Mouse (Mus musculus) spleen, adult 12 weeks (tissue): Measurements from ENCODE around the gene Tcaf1.

ENCODE experiments used
- DNase-seq: peaks from one replicate; pipeline ENCODE4 v3.0.0; 2022; ENCODE audit warnings: low spot score

Tcaf1 gene

DNA sequence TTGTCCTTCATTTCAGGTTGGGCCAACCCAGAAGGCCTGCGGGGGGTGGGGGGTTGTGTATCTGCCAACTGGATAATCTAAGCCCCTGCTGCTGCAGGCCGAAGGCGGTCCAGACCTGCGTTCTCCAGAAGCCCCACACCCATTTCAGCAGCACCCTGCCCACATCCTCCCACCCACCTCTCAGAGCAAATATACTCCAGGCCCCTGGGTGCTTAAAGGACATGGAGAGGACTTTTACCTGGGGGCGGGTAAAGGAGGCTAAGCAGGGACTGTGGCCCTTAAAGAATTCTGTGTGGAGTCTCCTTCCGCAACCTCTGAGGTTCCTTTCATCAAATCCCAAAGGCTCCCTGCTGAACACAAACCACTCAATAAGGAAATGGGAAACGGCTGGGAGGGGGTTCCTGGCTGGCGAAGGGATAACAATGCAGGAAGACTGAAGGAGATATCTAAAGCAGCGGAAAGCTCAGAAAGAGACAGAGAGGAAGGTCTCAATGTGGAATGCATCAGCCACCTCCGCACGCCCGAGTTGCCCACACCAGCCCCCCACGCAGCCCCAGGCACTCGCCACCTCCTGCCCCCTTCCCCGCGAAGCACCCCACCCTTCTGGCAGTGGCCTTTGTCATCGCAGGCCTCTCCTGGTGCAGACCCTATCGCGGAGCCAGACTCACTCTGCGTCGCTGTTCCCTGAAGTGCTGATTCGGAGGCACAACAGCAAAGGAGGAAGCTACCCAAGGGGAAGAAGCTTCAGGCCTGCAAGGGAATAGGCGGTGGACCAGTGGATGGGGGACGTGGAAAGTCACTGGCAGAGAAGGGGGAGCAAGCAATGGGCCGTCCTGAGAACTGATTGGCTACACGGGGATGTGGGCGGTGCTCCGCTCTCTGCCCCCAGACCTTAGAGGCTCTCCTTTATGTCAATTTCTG is at the start of gene Tcaf1:
Gene Tcaf1 (minus strand): TSS at position 798 of the 921 bp plus-strand sequence.
- no peak for DNase-seq

DNA sequence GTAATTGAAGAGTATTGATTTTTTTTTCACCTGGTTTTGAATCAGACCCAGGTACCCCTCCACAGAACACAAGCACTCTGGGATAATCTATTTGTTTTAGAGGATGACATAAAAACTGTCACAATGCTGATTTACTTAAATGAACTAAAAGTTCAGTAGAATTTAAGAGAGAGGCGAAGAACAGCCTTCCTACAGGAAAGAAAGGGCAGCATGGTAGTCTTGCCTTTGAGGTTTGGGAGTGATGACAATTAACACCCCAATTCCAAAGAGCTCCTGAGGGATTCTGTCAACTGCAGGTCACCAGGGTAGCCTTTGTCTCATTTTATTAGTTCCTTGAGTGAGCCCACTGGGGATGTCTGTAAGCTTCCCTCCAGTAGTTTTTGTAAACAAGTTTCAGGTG is 46.2 kb upstream of the Tcaf1 start, which contains the start of gene Olfr38:
Gene Olfr38 (plus strand): TSS at position 301 of the 400 bp plus-strand sequence.
- DNase-seq, result no peak

DNA sequence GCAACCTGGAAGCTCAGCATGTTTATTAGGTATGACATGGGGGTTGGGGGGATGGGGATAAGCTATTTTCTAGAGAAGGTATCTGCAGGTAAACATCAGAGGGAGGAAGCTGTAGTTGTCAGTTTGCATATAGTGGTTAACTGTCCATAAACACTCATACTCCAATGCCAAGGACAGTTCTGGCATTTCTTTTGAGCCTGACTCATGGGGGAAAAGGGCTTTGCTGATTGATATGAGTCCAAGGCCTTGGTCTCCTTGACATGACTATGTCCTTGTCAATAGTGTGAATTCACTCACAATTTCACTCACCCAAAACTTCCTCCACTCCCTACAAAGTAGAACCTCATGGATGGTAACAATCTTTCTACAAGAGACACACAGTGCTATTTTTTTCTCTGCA is 38.0 kb upstream of the Tcaf1 start:
- no peak for DNase-seq

DNA sequence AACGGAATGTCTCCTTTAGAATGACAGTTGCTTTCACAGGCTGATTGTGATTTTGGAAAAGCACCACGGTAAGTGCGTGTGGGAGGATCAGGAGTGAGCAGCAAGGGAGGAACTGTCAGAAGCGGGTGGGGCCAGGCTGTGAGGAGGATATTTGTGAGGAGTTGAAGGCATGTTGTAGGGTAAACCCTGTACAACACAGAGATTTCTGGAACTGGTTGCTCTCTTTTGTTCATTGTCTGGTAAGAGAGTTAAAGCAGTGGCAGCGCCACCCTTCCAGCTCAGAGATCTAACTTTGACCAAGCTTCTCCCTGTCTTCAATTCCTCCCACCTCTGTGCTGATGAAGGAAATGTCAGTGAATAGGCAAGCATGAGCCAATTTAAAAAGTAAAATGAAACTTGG is 32.4 kb upstream of the Tcaf1 start:
- DNase-seq, result no peak

DNA sequence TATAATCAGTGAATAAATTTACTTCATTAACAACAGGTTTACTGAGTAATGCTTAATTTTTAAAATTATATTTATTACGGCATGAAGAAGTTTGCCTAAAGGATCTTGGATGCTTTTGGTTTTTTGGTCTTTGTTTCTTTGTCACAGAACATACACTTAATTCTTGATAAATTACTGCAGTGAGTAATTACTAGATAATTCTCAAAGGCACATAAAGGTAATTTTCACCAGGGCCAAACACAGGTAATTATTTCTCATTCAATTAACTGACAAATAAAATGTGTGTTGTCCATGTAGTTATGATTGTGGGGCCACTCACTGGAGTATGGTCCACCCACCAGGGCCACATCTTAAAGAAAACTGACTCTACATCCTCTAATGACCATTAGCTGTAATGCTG is 29.2 kb upstream of the Tcaf1 start, which contains the start of gene Olfr453:
Gene Olfr453 (plus strand): TSS at position 301 of the 400 bp plus-strand sequence.
- DNase-seq, result no peak

DNA sequence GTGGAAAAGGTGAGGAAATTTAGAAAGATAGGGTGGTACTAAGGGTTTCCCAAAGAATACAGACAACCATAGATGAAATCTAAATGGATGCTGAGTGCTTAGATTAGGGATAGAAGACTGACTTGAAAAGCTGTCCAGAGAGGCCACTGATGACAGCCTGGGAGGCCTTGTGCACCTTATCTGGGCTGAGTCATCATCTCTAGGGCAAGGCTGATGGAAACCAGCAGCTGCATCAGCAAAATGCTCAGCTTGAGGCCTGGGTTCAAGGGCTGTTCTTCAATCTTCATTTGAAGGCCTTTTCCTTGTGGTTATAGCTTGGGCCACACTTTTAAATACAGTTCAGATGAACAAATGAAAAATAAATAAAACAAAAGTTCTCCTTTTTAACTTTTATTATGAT is 8.1 kb upstream of the Tcaf1 start:
- no peak for DNase-seq

DNA sequence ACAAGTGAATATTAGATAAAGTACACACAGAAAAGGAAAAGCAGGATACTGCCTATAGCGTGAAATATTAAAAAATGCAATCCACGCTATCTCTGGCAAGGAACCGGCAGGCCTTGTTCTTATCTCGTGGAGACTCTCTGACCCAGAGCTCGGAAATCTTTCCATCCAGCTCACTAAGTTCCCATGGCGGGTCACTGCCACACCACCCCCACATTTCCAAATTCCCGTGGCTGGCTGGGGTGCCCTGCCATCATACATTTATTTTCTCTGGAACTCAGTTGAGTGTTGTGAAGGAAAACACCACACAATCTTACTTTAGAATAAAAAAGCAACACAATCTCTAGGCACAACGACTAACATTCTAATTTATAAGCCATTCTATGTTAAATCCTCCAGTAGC is 4.8 kb upstream of the Tcaf1 start:
- DNase-seq, result no peak

DNA sequence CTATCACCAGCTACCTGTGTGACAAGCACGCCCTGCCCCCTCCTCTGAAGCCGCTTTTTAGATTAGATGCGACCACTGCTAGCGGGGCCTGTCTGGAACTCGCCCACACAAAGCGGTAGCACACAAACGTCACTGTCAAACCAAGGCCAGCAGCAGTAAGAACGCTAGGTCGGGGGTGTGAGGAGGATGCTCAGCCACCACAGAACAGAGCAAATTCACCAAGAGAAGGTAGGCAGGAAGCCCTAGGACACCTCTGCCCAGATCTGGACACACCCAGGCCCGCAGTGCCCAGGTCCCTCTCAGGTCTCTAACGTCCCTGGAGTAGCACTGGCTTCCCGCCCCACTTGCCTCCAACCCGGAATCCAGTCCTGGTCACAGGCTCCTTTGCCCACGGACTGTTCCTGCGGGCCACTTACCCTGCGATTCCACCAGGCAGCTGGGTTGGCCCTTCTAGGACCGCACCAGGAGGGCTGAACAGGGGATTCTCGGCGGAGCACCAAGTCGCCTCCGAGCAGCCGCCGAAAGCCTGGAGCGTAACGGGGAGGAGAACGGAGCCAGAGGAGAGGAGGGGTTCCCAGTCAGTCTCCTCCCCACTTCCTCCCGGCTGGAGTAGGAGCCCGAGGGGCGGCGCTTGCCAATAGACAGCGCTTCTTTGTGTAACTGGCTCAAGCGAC is 17.2 kb downstream of the Tcaf1 start:
- no peak for DNase-seq

DNA sequence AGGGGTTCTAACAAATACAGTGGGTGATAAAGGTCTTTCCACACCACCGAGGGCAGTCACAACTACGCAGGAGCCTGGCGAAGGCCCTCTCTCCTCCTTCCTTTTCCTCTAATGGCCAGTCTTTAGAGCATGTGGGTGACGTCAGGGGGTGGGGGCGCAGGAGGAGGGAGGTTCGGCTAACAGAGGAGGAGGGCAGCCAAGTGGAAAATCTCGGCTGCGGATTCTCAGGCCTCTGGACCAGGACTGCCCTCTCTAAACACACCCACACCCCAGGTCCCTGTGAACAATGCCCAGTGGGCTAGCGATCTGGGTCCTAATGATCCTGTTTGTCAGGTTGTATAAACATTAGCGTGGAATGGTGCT is 17.8 kb downstream of the Tcaf1 start:
- no peak for DNase-seq

DNA sequence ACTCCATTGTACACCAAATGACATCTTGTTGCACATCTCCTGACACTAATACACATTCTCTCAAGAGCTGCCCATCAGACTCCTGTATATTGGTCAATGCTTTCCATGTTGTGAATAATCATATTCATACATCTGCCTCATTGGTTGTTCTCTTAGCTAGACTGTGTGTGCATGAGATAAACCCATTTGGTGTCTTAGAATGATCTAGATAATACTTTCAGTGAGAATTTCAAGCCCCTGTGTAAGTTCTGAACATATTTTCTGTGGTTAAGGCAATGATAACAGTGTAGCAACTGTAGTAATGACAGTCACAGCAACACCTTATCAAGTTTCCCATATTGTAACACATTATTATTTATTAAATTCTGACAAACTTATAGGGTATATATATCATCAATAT is 20.1 kb downstream of the Tcaf1 start:
- no peak for DNase-seq

DNA sequence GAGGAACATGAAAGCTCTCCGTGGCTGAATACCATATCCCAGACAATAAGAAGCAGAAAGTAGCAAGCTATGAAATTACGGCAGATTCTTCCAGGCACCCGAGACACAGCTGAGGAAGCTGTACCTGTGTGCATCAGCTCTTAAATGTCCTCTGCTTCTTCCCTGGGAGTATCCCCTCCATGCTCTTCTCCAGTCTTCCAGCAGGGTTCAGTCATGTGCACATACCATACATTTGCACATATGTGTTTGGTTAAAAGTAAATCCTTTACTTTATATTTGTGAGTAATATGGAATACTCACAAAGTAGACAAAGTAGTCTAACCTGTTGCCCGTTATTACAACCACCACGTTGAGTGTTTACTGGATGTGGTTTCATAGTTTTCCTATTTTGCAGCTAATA is 22.0 kb downstream of the Tcaf1 start:
- DNase-seq, result no peak

DNA sequence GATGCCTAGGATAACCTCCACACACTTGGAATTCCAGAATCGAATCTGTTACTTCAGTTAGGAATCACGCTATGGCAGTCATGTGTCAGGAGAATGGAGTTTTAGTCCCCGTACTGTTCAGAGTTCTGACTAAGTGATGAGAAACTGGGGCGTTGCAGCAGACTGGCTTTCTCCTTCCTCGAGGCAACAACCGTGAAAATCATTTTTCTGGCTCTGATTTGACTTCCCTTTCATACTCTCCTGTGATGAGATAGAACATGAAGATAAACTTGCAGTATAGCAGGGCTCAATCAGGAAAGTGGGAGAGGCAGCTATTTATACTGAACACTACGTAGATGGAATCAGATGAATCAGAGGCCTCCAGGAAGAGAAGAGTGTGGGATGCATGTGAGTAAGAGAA is 29.8 kb downstream of the Tcaf1 start:
- no peak for DNase-seq

DNA sequence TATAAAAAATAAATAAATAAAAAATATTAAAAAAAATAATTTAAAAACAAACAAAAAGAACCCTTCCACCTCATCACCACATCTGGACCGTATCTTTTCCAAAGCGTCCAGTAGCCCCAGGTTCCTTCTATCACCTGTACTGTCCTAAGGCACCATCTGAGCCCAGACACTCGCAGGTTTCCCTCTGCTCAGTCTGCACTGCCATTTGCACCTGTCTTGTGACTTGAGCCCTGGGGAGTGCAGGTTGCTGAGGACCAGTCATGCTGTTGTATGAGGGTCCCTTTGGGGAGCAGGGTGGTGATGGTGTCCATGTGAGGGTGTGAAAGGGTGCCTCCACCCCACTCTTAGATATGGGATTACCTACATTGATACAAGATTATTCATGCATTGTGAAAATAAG is 33.9 kb downstream of the Tcaf1 start:
- no peak for DNase-seq

DNA sequence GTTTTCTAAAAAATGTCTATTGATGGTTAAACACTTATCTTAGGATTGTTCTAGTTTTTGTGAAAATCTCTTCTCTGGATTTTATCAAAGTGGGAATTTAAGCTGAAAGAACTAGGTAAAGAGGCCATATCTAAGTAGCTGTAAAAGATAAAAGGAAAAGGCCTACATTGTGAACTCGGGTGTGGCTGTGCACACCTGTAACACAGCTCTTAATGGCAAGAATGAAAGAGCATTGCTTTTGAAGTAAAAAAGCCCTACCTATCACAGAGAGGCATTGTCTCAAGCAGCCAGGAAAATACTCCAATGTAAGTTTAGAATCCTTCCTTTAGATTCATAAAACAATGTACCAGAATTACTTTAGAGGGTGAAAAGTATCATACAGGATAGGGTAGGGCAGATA is 38.1 kb downstream of the Tcaf1 start:
- DNase-seq, result no peak

DNA sequence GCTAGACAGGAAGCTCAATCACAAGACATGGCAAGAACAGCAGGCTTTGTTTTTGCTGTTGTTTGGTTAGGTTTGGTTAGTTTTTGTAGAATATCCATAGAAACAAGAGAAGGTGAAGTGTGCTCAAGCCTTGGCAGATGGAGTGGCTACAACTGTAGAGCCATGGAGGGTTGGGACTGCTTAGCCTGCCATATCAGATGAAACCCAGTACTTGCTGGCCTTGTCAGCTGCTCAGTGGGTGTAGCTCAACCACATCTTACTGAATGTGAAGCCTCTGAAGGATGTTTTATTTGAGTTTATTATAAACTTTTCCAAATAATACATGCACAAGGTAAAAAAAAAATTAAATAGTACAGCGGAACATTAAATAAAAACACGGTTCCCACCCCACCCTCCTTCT is 42.2 kb downstream of the Tcaf1 start:
- no peak for DNase-seq

DNA sequence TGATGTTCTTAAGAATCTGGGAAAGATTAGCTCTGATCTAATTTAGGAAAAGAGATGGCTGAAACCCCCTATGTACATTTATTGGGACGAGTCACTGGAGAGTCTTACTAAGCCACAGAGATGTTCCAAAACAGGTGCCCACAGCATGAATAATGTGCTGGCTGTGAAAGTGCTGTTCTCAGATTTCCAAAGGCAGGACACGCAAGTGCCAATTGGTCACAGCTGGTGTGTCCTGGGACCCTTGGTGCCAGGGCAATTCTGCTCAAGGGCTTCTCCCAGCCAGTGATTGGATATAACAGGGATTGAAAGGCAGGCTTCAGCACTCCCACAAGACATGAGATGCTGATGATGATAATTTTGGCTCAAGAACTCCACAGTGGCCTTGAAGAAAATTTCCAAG is 48.1 kb downstream of the Tcaf1 start:
- no peak for DNase-seq

DNA sequence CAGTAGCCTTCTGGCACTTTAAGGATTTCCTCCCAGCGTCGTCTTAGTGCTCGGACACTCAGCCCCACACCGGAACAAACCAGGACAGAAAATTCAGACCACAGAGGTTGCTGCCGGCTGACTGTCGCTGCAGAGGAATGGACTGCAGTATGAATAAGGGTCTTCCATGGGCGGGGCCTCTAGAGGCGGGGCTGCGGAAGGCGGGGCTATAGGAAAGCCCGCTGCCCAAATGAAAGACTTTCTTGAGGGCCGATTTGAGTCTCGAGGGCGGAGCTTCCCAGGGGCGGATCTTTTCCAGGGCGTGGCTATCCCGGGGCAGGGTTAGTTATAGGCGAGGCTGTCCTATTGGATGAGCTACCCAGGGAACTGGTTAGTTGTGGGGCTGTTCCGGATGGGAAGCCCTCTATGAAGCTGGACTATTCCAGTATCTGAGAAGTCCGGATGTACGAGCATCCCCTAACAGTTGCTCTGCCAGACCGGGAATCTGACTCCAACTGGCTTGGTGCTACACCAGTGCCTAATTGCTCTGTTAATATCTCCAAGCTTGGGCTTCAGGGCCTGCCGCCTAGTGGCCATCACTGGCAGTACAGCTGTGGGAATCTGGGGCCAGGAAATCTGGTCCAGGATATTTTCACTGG is 64.9 kb downstream of the Tcaf1 start, which contains the start of gene Tcaf2:
Gene Tcaf2 (minus strand): TSS at position 343 of the 638 bp plus-strand sequence.
- peak; percentile 7 for DNase-seq

DNA sequence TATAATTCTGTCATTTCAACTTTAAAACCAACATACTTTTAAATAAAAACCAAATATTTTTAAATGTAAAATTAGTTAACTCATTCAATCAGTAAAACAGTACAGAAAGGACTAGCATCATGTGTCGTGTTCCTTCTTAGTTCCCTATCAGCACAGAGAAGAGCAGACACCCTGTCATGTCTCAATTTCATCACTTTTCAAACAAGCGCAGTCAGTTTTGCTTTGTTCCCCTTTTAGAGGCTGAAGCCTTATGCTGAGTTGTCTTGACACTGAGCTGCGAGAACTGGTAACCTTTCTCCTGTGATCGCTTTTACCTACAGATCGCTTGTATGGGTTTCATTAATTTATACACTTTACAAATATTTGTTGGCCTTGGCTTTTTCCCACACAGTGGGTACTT is 75.5 kb downstream of the Tcaf1 start:
- no peak for DNase-seq

DNA sequence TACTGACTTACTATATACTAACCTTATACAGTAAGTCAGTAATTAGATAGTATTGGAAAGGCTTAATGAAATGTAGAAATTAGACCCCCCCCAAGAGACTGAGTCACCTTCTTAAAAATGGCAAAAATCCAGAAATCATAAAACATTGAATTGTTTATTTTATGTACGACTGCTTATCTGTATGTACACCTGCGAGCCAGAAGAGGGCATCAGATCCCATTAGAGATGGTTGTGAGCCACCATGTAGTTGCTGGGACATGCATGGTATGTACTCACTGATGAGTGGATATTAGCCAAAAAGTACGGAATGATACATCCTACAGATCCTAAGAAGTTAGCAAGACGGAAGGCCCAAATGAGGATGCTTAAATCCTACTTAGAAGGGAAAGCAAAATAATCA is 78.5 kb downstream of the Tcaf1 start:
- no peak for DNase-seq
